Mouse (Mus musculus): ENCODE data around the gene Snx25. TPM values are rescaled to one million over a fixed set of nuclear protein-coding genes. Genes with fewer than 3 reads are reported as not detected.

Snx25 gene
- polyA plus RNA-seq, 1 experiment: 16.5 TPM

DNA sequence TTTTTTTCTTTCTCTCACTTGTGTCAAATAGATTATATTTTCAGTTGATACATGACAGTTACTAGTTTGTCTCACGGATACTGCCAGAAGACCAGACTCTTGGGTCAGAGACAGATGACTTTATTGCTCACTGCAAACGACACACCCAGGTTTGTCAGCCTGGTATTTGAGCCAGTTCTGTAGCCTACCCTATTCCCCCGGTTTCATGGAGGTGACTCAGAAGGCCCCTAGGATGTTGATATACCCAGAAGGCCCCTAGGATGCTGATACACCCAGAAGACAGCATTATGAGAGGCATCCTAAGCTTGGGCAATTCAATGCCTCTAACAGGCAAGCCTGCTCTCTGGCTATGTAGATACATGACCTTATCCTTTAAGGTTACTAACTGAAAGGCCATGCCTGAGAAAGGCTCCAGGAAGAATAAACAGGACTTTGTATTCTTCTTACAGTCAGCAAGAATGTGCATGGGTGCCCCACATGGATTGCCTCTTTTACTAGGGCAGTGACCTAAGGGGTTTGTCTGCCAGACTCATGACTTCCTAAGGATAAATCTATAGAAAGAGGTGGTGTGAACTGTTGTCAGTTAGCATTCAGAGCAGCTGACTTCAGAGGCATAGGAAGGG, 144.8 kb downstream of the Snx25 start:
- DNase-seq (ENCODE audit: low read depth): no peak
- TF ChIP-seq CTCF (IDR thresholded peaks at IDR 0.05; ENCODE audit: borderline replicate concordance, extremely low read depth, insufficient read depth, insufficient read length) (no peak), POLR2A (IDR thresholded peaks at IDR 0.05; ENCODE audit: borderline replicate concordance, extremely low read depth, insufficient read depth, insufficient read length, poor library complexity, severe bottlenecking) (no peak)

DNA sequence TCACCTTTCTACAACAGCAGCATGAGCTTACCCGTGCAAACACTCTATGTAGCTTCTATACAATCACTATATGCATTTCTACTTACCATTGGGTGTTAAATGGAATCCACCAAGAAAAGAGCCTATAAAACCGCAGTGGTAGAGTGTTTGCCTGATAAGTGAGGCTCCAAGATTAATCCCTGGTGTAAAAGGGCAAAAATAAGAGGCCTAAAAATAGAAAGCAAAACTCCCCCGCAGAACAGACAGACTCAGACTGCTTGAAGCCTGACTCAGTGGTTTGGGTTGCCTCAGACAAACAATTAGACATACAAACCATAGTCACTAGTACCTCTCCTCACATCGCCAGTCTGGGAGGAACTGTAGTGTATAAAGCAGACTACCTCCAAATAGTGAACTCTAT, 146.4 kb downstream of the Snx25 start, which contains the start of gene Ankrd37:
TSS of gene Ankrd37 (minus strand) at position 112 of the 400 bp plus-strand sequence.
- DNase-seq (ENCODE audit: low read depth): no peak
- no peak for TF ChIP-seq POLR2A (IDR thresholded peaks at IDR 0.05; ENCODE audit: borderline replicate concordance, extremely low read depth, insufficient read depth, insufficient read length, poor library complexity, severe bottlenecking)
- no peak for TF ChIP-seq CTCF (IDR thresholded peaks at IDR 0.05; ENCODE audit: borderline replicate concordance, extremely low read depth, insufficient read depth, insufficient read length)

DNA sequence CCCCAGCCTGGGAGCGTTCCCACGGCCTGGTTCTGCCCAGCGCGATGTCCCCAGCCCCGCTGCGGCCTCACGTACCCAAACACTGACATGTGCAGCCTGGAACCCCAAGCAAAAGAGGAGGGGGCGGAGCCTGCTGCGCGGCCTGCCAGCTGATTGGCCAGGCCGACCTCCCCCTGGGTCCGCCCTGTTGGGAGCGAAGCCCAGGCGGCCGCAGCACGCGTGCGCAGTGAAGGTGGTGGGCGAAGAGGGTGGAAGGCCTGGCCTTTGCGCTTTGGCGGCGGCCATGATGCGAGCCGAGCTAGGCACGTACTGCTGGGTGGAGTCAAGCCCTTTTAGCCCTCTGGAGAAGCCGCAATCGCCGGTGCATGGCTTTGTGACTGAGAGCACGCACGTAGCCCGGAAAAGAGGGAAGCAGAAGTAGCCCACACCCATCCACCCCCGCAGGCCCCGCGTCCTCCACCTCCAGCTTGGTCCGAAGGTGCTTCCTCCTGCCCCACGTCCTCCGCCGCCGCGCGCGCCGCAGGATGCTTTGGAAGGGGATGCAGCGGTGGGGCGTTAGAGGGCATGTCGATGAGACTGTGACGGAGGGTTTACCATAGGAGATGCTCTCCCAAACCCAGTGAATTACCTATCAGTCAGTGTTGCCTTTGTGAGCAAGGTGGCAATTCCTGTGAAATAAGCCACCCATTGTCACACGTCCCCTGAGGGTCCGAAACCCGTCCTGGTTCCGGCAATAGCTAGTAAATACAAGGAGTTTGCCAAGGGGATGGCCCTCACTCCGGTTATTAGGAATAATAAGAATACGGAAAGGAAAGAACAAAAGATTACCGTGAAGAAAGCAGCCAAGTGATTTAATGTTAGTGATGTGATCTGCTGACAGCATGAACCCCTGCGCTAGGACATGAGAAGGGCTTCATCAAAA, 151.9 kb downstream of the Snx25 start:
- peak; percentile 99 for DNase-seq (ENCODE audit: low read depth)
- TF ChIP-seq POLR2A (IDR thresholded peaks at IDR 0.05; ENCODE audit: borderline replicate concordance, extremely low read depth, insufficient read depth, insufficient read length, poor library complexity, severe bottlenecking): peak; percentile 66; the same call in 1 of the 2 replicates
- no peak for TF ChIP-seq CTCF (IDR thresholded peaks at IDR 0.05; ENCODE audit: borderline replicate concordance, extremely low read depth, insufficient read depth, insufficient read length)

DNA sequence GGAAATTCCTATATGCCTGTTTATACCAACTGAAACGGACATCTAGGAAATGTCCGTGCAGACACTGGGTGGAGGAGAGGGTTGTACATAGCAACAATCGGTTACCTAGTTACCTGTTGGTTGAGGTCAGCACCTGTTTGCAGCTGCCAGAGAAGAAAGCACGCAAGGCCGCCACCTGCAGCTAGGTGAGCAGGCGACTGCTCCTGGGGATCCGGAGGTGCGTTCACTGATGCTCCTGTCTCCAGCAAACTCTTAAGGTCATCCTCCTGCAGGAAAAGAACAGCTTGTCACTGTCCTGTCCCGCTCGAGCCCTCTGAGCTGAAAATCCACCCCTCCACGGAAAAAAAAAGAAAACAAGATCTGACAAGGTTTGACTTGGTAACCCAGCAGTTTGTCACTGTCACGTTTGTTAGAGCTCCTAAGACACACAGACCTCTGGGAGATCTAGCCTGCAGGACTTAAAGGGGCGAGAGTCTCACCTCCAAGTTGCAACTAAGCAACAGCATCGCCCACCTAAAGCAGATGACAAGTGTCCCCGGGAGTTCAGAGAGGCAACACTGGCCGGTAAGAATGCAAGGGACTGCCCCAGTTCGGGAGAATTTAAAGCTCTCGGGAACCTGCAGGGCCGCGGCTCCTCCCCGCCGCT, 152.7 kb downstream of the Snx25 start, which contains the start of gene Lrp2bp:
TSS of gene Lrp2bp (plus strand) at position 166 of the 646 bp plus-strand sequence.
- DNase-seq (ENCODE audit: low read depth): peak; percentile 27

DNA sequence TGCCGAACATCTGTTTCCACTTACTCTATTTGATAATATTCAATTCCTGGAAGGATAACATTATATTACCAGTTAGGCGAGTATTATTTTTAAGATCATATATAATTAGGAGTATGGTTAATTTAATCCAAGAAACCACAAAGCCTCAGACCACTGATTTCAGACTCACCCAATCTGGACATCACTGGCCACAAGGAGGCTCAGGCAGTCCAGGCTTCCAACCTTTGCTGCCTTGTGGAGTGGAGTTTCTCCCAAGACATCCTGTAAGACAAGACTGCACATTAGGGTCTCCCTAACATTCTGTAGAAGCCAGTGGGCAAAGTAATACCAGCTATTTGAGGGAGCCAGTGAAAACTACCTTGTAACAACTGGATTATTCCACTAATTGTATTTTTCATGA, 153.7 kb downstream of the Snx25 start:
- DNase-seq (ENCODE audit: low read depth): peak; percentile 7
- TF ChIP-seq POLR2A (IDR thresholded peaks at IDR 0.05; ENCODE audit: borderline replicate concordance, extremely low read depth, insufficient read depth, insufficient read length, poor library complexity, severe bottlenecking) (no peak), CTCF (IDR thresholded peaks at IDR 0.05; ENCODE audit: borderline replicate concordance, extremely low read depth, insufficient read depth, insufficient read length) (peak; percentile 14; the same call in 1 of the 2 replicates)

More for the DNA sequence above, 152.7 kb downstream of the Snx25 start, which contains the start of gene Lrp2bp:
- no peak for TF ChIP-seq POLR2A (IDR thresholded peaks at IDR 0.05; ENCODE audit: borderline replicate concordance, extremely low read depth, insufficient read depth, insufficient read length, poor library complexity, severe bottlenecking)
- TF ChIP-seq CTCF (IDR thresholded peaks at IDR 0.05; ENCODE audit: borderline replicate concordance, extremely low read depth, insufficient read depth, insufficient read length): no peak

DNA sequence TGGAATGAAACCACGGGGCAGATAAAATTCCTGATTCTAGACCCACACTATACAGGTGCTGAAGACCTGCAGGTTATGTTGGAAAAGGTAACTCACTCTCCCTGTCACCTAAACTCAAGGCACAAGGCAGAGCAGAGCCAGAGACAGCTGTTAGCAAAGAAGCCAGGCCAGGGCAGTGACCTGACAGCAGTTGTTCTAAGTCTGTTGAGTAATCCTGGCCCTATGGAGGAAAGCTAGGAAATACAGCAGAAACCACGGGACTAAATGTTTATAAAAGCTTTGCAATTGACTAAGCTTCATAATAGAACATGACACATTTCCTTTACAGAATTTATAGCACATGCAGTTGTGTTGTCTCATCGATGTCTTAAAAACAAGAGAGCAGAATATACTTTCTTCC, 156.4 kb downstream of the Snx25 start:
- no peak for DNase-seq (ENCODE audit: low read depth)
- TF ChIP-seq CTCF (IDR thresholded peaks at IDR 0.05; ENCODE audit: borderline replicate concordance, extremely low read depth, insufficient read depth, insufficient read length): no peak
- TF ChIP-seq POLR2A (IDR thresholded peaks at IDR 0.05; ENCODE audit: borderline replicate concordance, extremely low read depth, insufficient read depth, insufficient read length, poor library complexity, severe bottlenecking): no peak

DNA sequence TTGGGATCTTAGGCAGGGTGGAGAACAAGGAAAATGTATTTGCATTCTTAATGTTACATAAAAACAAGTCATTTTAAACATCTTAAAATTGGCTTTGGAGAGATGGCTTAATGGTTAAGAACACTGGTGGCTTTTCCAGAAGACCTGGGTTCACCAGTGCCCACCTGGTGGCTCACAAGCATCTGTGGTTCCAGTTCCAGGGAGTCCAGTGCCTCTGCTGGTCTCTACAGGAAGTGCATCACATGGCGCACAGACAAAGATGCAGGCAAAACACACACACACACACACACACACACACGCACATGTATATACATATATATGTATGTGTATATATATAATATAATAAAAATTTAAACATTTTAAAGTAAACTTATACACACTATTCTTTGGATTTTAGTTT, 157.8 kb downstream of the Snx25 start:
- no peak for DNase-seq (ENCODE audit: low read depth)
- TF ChIP-seq CTCF (IDR thresholded peaks at IDR 0.05; ENCODE audit: borderline replicate concordance, extremely low read depth, insufficient read depth, insufficient read length) (peak; percentile 35; the same call in 1 of the 2 replicates), POLR2A (IDR thresholded peaks at IDR 0.05; ENCODE audit: borderline replicate concordance, extremely low read depth, insufficient read depth, insufficient read length, poor library complexity, severe bottlenecking) (no peak)

DNA sequence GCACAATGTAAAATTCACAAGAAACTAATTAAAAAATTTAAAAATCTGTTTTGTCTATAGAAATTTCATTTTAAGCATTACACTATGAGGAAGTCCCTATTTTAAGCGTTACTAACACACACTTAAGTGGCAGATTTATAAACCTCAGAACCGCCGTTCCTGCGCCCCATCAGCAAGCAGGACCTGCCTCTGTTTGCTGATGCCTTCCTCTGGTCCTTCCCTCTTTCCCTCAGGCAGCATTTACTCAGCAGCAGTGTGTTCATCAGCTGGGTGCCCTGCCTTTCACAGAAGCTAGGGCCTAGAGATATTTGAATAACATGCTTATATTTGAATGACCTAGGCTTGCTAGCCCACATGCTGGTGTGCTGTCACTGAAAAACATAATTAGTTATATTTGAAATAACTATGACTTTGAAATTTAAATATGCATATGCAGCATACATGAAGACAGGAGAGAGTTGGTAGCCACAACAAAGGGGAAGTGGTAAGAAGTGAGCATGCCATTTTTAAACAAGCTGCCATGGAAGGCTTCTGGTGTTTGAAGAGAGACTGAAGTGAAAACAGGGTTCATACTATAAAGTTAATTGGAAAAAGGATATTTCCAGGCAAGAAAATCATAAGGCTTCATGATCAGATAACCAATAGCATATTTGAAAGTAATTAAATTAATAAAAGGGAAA, 161.2 kb downstream of the Snx25 start:
- TF ChIP-seq POLR2A (IDR thresholded peaks at IDR 0.05; ENCODE audit: borderline replicate concordance, extremely low read depth, insufficient read depth, insufficient read length, poor library complexity, severe bottlenecking): no peak
- no peak for TF ChIP-seq CTCF (IDR thresholded peaks at IDR 0.05; ENCODE audit: borderline replicate concordance, extremely low read depth, insufficient read depth, insufficient read length)
- no peak for DNase-seq (ENCODE audit: low read depth)

DNA sequence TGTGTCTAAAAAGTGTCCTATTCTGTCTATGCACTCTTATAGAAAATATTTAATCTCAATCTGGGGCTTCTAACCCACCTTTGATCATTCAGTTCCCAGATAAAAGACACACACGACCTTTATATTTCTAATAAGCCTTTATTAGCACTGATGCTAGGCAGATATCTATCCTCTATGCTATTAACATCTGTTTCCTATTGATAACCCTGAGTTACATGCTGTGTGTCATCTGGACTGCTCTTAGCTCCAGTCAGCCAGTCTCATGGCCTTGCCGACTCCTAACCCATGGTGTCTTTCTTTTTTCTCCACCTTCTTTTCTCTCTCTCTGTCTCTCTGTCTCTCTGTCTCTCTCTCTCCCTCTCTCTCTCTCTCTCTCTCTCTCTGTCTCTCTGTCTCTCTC, 163.8 kb downstream of the Snx25 start:
- TF ChIP-seq CTCF (IDR thresholded peaks at IDR 0.05; ENCODE audit: borderline replicate concordance, extremely low read depth, insufficient read depth, insufficient read length) (no peak), POLR2A (IDR thresholded peaks at IDR 0.05; ENCODE audit: borderline replicate concordance, extremely low read depth, insufficient read depth, insufficient read length, poor library complexity, severe bottlenecking) (no peak)
- no peak for DNase-seq (ENCODE audit: low read depth)

DNA sequence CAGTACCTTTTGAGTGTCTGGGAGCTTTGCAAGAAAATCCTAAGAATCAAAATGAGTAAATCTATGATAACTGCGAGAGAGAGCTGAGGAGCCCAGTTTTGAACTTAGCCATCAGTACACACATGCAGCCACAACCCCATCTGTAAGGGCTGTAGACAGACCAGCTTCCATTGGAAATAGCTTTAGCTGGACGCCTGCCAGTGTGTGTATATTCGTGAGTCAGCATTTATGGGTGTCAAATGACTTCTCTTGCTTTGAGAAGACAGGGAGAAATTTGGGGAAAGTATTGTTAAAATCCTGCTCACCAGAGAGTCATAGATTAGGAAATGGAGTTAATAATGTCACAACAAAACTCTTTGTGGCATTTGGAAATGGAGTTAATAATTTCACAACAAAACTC, 165.3 kb downstream of the Snx25 start:
- TF ChIP-seq POLR2A (IDR thresholded peaks at IDR 0.05; ENCODE audit: borderline replicate concordance, extremely low read depth, insufficient read depth, insufficient read length, poor library complexity, severe bottlenecking): no peak
- no peak for TF ChIP-seq CTCF (IDR thresholded peaks at IDR 0.05; ENCODE audit: borderline replicate concordance, extremely low read depth, insufficient read depth, insufficient read length)

More for the DNA sequence above, 165.3 kb downstream of the Snx25 start:
- DNase-seq (ENCODE audit: low read depth): no peak

Other genes starting within 250 kb of the Snx25 start
- 0.09 and 0.11 TPM in 2 replicates for gene Ccdc110, start 217.5 kb downstream of the Snx25 start, polyA plus RNA-seq (2012; rRNA removed)
- 3.9 and 4.3 TPM in 2 replicates for gene 1700029J07Rik, start 176.9 kb downstream of the Snx25 start, polyA plus RNA-seq (2012; rRNA removed)
- 36.9 and 38.3 TPM in 2 replicates for gene Ufsp2, start 176.6 kb downstream of the Snx25 start, polyA plus RNA-seq (2012; rRNA removed)
- 0.16 and 0.29 TPM in 2 replicates for gene Lrp2bp, start 152.9 kb downstream of the Snx25 start, polyA plus RNA-seq (2012; rRNA removed)
- 18.3 and 19.8 TPM in 2 replicates for gene Ankrd37, start 146.5 kb downstream of the Snx25 start, polyA plus RNA-seq (2012; rRNA removed)
- gene Cfap97, start 388 bp downstream of the Snx25 start, polyA plus RNA-seq (2012; rRNA removed): 11.0 and 14.7 TPM in 2 replicates
- gene Slc25a4, start 59.1 kb upstream of the Snx25 start, polyA plus RNA-seq (2012; rRNA removed): 541 and 572 TPM in 2 replicates
- 3.7 and 7.2 TPM in 2 replicates for gene Helt, start 142.5 kb upstream of the Snx25 start, polyA plus RNA-seq (2012; rRNA removed)

Measured in brain, embryonic 14.5 days (tissue).